Mouse (Mus musculus) adrenal gland, postnatal 10 days (tissue): ENCODE measurements around the gene Slc12a1. TPM values are rescaled to one million over a fixed set of nuclear protein-coding genes. Genes with fewer than 3 reads are reported as not detected.

ENCODE experiments used
- DNase-seq: peaks from one replicate; pipeline ENCODE4 v3.0.0; 2021; ENCODE audit warnings: mixed read lengths
- total RNA-seq, 2 experiments: library from RNA; stranded (reverse); gene quantifications; 2 replicates each; pipeline ENCODE4 v1.2.3; 2021

Slc12a1 gene
- total RNA-seq, 2 experiments from 2014 or later, result not detected

GRCm38 (mm10) chr2:125208894-125209596, 56.7 kb downstream of the Slc12a1 start:
- no peak for DNase-seq

GRCm38 (mm10) chr2:125211831-125212510, 59.7 kb downstream of the Slc12a1 start:
- DNase-seq, result peak; percentile 16

GRCm38 (mm10) chr2:125214592-125214991, 62.3 kb downstream of the Slc12a1 start:
- peak; percentile 84 for DNase-seq

- DNase-seq, result no peak
These were observed 65.0 kb downstream of the Slc12a1 start for GRCm38 (mm10) chr2:125217286-125217685.

GRCm38 (mm10) chr2:125218566-125218965, 66.3 kb downstream of the Slc12a1 start:
- no peak for DNase-seq

GRCm38 (mm10) chr2:125219268-125219667, 67.0 kb downstream of the Slc12a1 start:
- no peak for DNase-seq

GRCm38 (mm10) chr2:125221673-125222072, 69.4 kb downstream of the Slc12a1 start:
- no peak for DNase-seq

GRCm38 (mm10) chr2:125228472-125229409, 76.4 kb downstream of the Slc12a1 start:
- DNase-seq, result no peak

GRCm38 (mm10) chr2:125232183-125232582, 79.9 kb downstream of the Slc12a1 start:
- DNase-seq, result no peak

GRCm38 (mm10) chr2:125233537-125233936, 81.2 kb downstream of the Slc12a1 start:
- no peak for DNase-seq

- no peak for DNase-seq
These were observed 81.7 kb downstream of the Slc12a1 start for GRCm38 (mm10) chr2:125234049-125234448.

- DNase-seq, result no peak
These were observed 93.4 kb downstream of the Slc12a1 start for GRCm38 (mm10) chr2:125245545-125246285.

GRCm38 (mm10) chr2:125246669-125247068, 94.4 kb downstream of the Slc12a1 start:
- no peak for DNase-seq

GRCm38 (mm10) chr2:125247108-125247961, 95.0 kb downstream of the Slc12a1 start, which contains the start of gene Dut:
TSS of gene Dut (plus strand) at chr2:125247190.
- peak; percentile 96 for DNase-seq

- DNase-seq, result no peak
These were observed 95.6 kb downstream of the Slc12a1 start for GRCm38 (mm10) chr2:125247962-125248235.

- DNase-seq, result no peak
These were observed 96.0 kb downstream of the Slc12a1 start for GRCm38 (mm10) chr2:125248256-125248655.

- DNase-seq, result no peak
These were observed 97.0 kb downstream of the Slc12a1 start for GRCm38 (mm10) chr2:125249339-125249738.

GRCm38 (mm10) chr2:125249874-125250273, 97.6 kb downstream of the Slc12a1 start:
- no peak for DNase-seq

GRCm38 (mm10) chr2:125251781-125252180, 99.5 kb downstream of the Slc12a1 start:
- DNase-seq, result peak; percentile 14

- peak; percentile 66 for DNase-seq
These were observed 100.0 kb downstream of the Slc12a1 start for GRCm38 (mm10) chr2:125252275-125252674.

GRCm38 (mm10) chr2:125253699-125254098, 101.4 kb downstream of the Slc12a1 start:
- no peak for DNase-seq
